Mouse (Mus musculus) hindbrain, embryonic 14.5 days (tissue): ENCODE data around the gene Rab3ip. TPM values are rescaled to one million over a fixed set of nuclear protein-coding genes. Genes with fewer than 3 reads are reported as not detected.

Experiments
- ATAC-seq: fragments of 200-750 bp; cut with Nextera tagmentation; 2 replicates; pipeline ENCODE4 v1.8.0; 2017; ENCODE audit warnings: moderate number of reproducible peaks, mild to moderate bottlenecking, moderate TSS enrichment, moderate library complexity; ENCODE audit not compliant: low FRiP score
- DNase-seq: peaks from one replicate; pipeline ENCODE4 v3.0.0-alpha.2; 2015; ENCODE audit warnings: low spot score
- H3K27ac ChIP-seq: fragments of 300-500 bp; sonication (generic); 2 replicates; pipeline ENCODE4 v1.5.1; 2014; ENCODE audit warnings: mild to moderate bottlenecking, moderate library complexity
- H3K27me3 ChIP-seq: fragments of 300-500 bp; sonication (generic); 2 replicates; pipeline ENCODE4 v1.6.1; 2014; ENCODE audit warnings: mild to moderate bottlenecking, low read length, mixed read lengths; ENCODE audit not compliant: control insufficient read depth, insufficient read depth
- H3K36me3 ChIP-seq: fragments of 300-500 bp; sonication (generic); replicated peaks from 2 replicates; pipeline ENCODE4 v1.6.1; 2014; ENCODE audit not compliant: control insufficient read depth, insufficient read depth
- H3K4me1 ChIP-seq: fragments of 300-500 bp; sonication (generic); replicated peaks from 2 replicates; pipeline ENCODE4 v1.6.1; 2014; ENCODE audit warnings: antibody characterized with exemption, low read length, mixed read lengths; ENCODE audit not compliant: control insufficient read depth, insufficient read depth
- H3K4me2 ChIP-seq: fragments of 300-500 bp; sonication (generic); replicated peaks from 2 replicates; pipeline ENCODE4 v1.6.1; 2014; ENCODE audit warnings: mild to moderate bottlenecking, moderate library complexity
- H3K4me3 ChIP-seq: fragments of 300-500 bp; sonication (generic); replicated peaks from 2 replicates; pipeline ENCODE4 v1.5.1; 2014; ENCODE audit warnings: mild to moderate bottlenecking, low read length
- H3K9ac ChIP-seq: fragments of 300-500 bp; sonication (generic); 2 replicates; pipeline ENCODE4 v1.6.1; 2014
- H3K9me3 ChIP-seq: fragments of 300-500 bp; sonication (generic); 2 replicates; pipeline ENCODE4 v1.6.1; 2016; ENCODE audit warnings: low read length; ENCODE audit not compliant: control insufficient read depth
- WGBS: fragments of 180-500 bp; shearing (Covaris S2); extraction: QIAGEN DNeasy Blood & Tissue Kit; methylation state at CpG from one replicate; pipeline ENCODE4 v1.1.7; 2014; 5-methylcytosine and 5-hydroxymethylcytosine counted together
- polyA plus RNA-seq: library from polyadenylated mRNA; unstranded; fragments of >200 nt; fragmentation: Nextera tagmentation; extraction: Ambion mirVana; gene quantifications from 2 replicates; pipeline ENCODE4 v1.2.1, GENCODE M21; 2014

Rab3ip gene
- polyA plus RNA-seq, 1 experiment from 2014 or later, result 44.8 TPM

DNA sequence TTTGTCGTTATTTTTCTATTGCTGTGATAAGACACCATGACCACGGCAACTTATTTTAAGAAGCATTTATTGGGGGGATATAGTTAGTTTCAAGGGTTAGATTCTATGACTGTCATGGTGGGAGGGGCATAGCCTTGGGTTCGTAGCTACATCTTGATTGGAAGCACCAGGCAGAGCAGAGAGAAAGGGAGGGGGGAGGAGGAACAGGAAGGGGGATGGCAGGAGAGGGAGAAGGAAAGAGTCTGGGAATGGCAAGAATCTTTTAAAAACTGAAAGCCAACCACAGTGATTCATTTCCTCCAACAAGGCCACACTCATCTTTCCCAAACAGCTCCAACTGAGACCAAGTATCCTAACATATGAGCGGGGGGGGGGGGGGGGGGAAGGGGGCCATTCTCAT lies 32.0 kb upstream of the Rab3ip start:
- Histone ChIP-seq H3K36me3 (no peaks in the 10 kb centered on the region), H3K27ac (no peak overlapping the region), H3K4me1 (peaks cover 11% of the 10 kb centered on the region), H3K9ac (no peak overlapping the region), H3K9me3 (no peaks in the 10 kb centered on the region), H3K4me3 (no peak overlapping the region), H3K4me2 (no peak overlapping the region), H3K27me3 (no peaks in the 10 kb centered on the region)
- WGBS, result 71% methylated on average over 3 of the region's 4 CpGs
- DNase-seq, result no peak
- ATAC-seq, result no peak

DNA sequence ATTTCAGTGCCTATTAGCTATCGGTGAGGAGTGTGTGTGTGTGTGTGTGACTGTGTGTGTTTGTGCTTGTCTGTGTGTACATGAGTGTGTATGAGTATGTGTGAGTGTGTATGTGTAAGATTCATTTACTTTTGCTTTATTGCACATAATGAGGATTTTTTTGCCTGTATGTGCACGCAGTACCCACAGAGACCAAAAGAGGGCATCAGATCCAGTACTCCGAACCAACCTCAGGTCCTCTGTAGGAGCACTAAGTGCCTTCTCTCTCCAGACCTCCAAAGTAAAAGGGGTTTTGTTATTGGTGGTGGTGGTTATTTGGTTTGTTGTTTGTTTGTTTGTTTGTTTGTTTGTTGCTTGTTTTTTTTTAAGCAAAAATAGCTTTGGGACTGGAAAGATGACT lies 30.3 kb upstream of the Rab3ip start:
- Histone ChIP-seq H3K4me1 (no peaks in the 10 kb centered on the region; the same call in 1 of the 2 replicates), H3K9ac (no peak overlapping the region), H3K9me3 (no peaks in the 10 kb centered on the region), H3K36me3 (no peaks in the 10 kb centered on the region), H3K27ac (no peak overlapping the region), H3K27me3 (no peaks in the 10 kb centered on the region), H3K4me2 (no peak overlapping the region), H3K4me3 (no peak overlapping the region)
- DNase-seq, result no peak
- WGBS, result 76% methylated on average over 3 of the region's 3 CpGs
- ATAC-seq, result no peak

DNA sequence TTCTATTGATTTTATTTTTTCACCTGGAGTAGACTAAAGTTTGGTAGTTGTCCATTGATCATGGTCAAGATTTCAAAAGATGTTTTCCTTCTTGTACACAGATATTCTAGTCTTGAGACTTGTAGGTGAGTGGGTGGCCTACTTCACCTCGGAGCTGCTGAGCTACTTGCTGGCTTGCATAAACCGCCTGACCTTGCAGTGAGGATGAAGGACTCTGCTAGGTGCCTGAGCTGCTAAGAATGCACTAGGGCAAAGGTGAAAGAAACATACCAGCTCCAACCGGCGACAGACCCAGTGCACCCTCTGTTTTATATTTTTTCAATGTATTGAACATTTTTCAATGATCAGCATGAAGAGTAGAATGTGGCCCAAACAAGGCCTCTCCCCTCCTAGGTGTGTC lies 29.7 kb upstream of the Rab3ip start:
- Histone ChIP-seq H3K4me2 (no peak overlapping the region), H3K9ac (no peak overlapping the region), H3K4me3 (no peak overlapping the region), H3K4me1 (no peaks in the 10 kb centered on the region; the same call in 1 of the 2 replicates), H3K27me3 (no peaks in the 10 kb centered on the region), H3K27ac (no peak overlapping the region), H3K36me3 (no peaks in the 10 kb centered on the region), H3K9me3 (no peaks in the 10 kb centered on the region)
- 84% methylated on average over 4 of the region's 4 CpGs for WGBS
- DNase-seq, result no peak
- ATAC-seq, result no peak

DNA sequence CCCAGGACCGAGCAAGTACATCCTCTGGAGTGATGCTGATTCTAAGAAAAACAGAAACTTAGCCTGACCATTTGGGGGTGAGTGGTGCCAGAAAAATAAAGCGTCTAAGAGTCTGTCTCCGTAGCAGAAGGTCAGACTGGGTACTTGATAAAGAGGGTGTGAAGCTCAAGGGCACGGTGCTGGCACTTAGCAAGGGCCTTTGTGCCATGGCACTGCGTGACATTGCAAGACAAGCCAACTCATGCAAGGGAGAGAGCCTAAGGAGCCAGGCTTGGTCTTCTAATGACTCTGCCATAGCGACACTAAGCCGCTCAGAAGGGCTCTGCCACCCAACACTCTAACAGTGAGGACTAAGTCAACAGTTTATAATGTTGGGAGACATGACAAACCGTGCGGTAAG lies 28.3 kb upstream of the Rab3ip start:
- H3K4me1 ChIP-seq, result no peaks in the 10 kb centered on the region
- 90% methylated on average over 9 of the region's 9 CpGs for WGBS
- H3K9ac ChIP-seq, result no peak overlapping the region
- no peak overlapping the region for H3K4me3 ChIP-seq
- H3K27ac ChIP-seq, result no peak overlapping the region
- no peak overlapping the region for H3K4me2 ChIP-seq
- no peaks in the 10 kb centered on the region for H3K27me3 ChIP-seq
- no peaks in the 10 kb centered on the region for H3K9me3 ChIP-seq
- no peak for ATAC-seq
- DNase-seq, result no peak
- no peaks in the 10 kb centered on the region for H3K36me3 ChIP-seq

DNA sequence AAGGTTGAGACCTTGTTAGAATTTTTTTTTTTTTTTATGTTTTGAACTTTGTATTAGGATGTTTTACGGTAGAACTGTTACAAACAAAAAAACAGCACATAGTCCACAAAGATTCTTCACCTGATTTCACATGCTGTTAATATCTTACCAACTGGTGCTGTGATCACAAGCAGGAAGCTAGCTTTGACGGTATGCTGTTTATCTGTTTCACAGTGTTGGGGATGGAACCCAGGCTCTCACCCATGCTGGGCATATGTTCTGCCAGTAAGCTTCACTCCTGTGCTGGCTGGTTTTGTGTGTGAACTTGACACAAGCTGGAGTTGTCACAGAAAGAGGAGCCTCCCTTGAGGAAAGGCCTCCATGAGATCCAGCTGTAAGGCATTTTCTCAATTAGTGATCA lies 27.3 kb upstream of the Rab3ip start:
- Histone ChIP-seq H3K4me2 (no peak overlapping the region), H3K27me3 (no peaks in the 10 kb centered on the region), H3K36me3 (no peaks in the 10 kb centered on the region), H3K27ac (no peak overlapping the region), H3K4me1 (no peaks in the 10 kb centered on the region), H3K9ac (no peak overlapping the region), H3K9me3 (no peaks in the 10 kb centered on the region), H3K4me3 (no peak overlapping the region)
- ATAC-seq (no peak), DNase-seq (no peak)
- 94% methylated on average over 2 of the region's 2 CpGs for WGBS

DNA sequence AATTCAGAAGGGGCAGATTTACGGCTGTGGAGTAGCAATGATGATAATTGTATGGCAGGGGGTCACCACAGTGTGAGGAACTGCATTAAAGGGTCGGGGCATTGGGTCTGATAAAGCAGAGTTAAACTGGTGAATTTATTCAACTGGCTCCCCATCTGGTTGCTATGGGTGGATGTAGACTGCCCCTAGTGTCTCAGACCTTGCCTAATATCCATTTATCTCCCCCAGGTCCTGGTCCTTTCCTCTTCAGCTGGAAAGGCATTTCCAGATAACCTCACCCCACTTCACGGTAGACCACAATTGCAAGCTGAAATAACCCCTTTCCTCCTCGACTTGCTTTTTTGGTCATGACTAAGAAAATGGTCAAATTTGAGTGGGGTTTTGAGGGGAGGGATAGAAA lies 26.9 kb upstream of the Rab3ip start:
- no peaks in the 10 kb centered on the region for H3K4me1 ChIP-seq
- no peaks in the 10 kb centered on the region for H3K36me3 ChIP-seq
- no peaks in the 10 kb centered on the region for H3K27me3 ChIP-seq
- DNase-seq (no peak), ATAC-seq (no peak)
- no peak overlapping the region for H3K9ac ChIP-seq
- no peaks in the 10 kb centered on the region for H3K9me3 ChIP-seq
- WGBS, result 73% methylated on average over 4 of the region's 4 CpGs
- H3K4me3 ChIP-seq, result no peak overlapping the region
- no peak overlapping the region for H3K4me2 ChIP-seq
- no peak overlapping the region for H3K27ac ChIP-seq

DNA sequence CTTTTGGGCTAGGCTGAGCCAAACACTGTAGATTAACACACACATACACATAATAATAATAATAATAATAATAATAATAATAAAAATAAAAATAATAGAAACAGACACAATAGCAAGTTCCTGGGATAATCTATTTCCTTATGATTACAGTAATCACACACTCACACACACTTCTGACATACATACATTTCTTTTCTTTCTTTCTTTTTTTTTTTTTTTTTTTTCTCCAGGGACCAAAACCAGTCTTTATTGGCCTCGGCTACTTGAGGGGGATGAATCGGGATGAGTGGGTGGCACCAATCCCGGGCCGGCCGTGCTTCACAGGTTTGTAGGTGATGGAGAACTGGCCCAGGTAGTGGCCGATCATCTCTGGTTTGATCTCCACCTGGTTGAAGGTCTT lies 21.9 kb upstream of the Rab3ip start, which contains the start of gene Gm10271:
Gm10271 (minus strand) TSS at position 101 of the 400 bp plus-strand sequence.
- Histone ChIP-seq H3K4me1 (no peaks in the 10 kb centered on the region), H3K27me3 (no peaks in the 10 kb centered on the region), H3K9me3 (no peaks in the 10 kb centered on the region), H3K27ac (no peak within 1 kb of the TSS), H3K36me3 (no peaks in the 10 kb centered on the region), H3K9ac (no peak within 1 kb of the TSS), H3K4me3 (no peak within 1 kb of the TSS), H3K4me2 (no peak within 1 kb of the TSS)
- WGBS, result 98% methylated on average over 6 of the region's 6 CpGs
- no peak for DNase-seq
- ATAC-seq, result no peak

DNA sequence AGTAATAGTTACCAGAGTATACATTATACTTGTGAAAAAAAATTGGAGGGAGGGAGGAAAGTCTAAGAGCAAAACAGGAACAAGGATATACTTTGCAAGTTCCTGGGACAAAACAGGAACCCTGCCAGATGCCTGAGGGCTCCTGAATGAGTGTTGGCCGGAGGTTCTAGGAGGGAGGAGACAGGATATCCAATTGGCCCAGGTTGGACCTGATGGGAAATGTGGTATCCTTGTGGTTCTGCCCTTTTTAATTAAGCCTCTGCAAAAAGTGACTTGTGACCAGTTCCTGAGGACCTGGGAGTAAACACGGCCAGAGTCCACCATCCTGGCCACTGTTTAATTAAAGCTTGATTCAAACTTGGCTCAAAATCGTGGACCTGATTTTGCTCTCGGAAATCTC lies 18.2 kb upstream of the Rab3ip start:
- WGBS, result 87% methylated on average over 4 of the region's 4 CpGs
- no peaks in the 10 kb centered on the region for H3K9me3 ChIP-seq
- ATAC-seq, result no peak
- no peaks in the 10 kb centered on the region for H3K27me3 ChIP-seq
- H3K4me2 ChIP-seq, result no peak overlapping the region
- no peak overlapping the region for H3K27ac ChIP-seq
- H3K9ac ChIP-seq, result no peak overlapping the region
- DNase-seq, result no peak
- H3K4me3 ChIP-seq, result no peak overlapping the region
- H3K36me3 ChIP-seq, result no peaks in the 10 kb centered on the region
- no peaks in the 10 kb centered on the region for H3K4me1 ChIP-seq

DNA sequence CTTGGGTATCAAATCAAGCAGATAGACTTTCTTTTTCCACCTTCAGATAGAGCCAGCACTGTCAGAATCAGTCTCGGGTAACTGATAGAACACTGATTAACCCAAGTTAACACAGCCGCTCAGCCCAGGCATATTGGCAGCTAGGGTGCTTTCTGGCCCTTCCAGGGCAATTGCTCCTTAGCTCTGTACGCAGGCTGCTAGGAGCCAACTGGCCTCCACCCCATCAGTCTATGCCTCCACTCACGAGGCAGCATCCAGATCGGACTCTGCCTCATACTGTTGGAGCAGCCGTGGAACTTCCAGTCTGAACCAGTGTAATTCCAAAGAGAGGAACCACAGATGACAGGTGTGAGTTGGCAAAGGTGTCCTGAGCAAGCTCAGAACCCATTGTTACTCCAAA lies 15.5 kb upstream of the Rab3ip start:
- DNase-seq (no peak), ATAC-seq (no peak)
- Histone ChIP-seq H3K9me3 (no peaks in the 10 kb centered on the region), H3K9ac (no peak overlapping the region), H3K27ac (no peak overlapping the region), H3K36me3 (no peaks in the 10 kb centered on the region), H3K4me2 (no peak overlapping the region), H3K4me3 (no peak overlapping the region), H3K4me1 (no peaks in the 10 kb centered on the region), H3K27me3 (no peaks in the 10 kb centered on the region)
- WGBS, result 88% methylated on average over 6 of the region's 6 CpGs

DNA sequence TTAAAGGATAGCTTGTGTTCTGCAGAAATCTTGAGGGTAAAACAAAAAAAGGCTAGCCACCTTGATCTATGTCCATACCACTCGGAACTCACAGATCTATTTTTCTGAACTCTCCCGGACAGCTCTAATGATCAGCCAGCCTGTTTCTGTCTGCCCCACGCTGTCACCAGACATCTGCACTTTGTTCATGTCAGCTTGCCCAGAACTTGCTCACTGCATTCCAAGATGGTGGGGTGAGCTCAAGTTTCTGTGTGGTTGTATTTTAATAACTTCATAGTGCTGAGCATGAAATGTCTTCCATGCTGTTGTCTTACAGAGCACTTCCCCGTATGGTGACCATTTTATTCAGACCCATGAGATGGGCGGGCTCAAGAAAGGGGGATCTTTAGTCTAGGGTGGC lies 14.7 kb upstream of the Rab3ip start:
- no peak overlapping the region for H3K27ac ChIP-seq
- WGBS, result 88% methylated on average over 5 of the region's 5 CpGs

More for the DNA sequence above, 14.7 kb upstream of the Rab3ip start:
- DNase-seq (no peak), ATAC-seq (no peak)
- no peak overlapping the region for H3K4me3 ChIP-seq
- no peaks in the 10 kb centered on the region for H3K36me3 ChIP-seq
- no peaks in the 10 kb centered on the region for H3K4me1 ChIP-seq
- H3K9me3 ChIP-seq, result no peaks in the 10 kb centered on the region
- H3K9ac ChIP-seq, result no peak overlapping the region
- H3K27me3 ChIP-seq, result no peaks in the 10 kb centered on the region
- H3K4me2 ChIP-seq, result no peak overlapping the region
